Mouse (Mus musculus) hindbrain, embryonic 11.5 days (tissue): ENCODE measurements at regions not wholly inside any gene's neighbourhood (a gene's known extent, or its start where the extent isn't known, plus 50 kb on each side); places are given as distances from the start of the nearest gene placed in this dataset.

Source experiments
- ATAC-seq: fragments of 200-750 bp; cut with Nextera tagmentation; 2 replicates; pipeline ENCODE4 v1.8.0; 2017; ENCODE audit warnings: mild to moderate bottlenecking, moderate TSS enrichment, moderate library complexity; ENCODE audit not compliant: low FRiP score
- DNase-seq: peaks from one replicate; pipeline ENCODE4 v3.0.0-alpha.2; 2015; ENCODE audit warnings: low spot score
- H3K27ac ChIP-seq: fragments of 300-500 bp; sonication (generic); 2 replicates; pipeline ENCODE4 v1.5.1; 2014; ENCODE audit warnings: mild to moderate bottlenecking, low read depth, low read length
- H3K27me3 ChIP-seq: fragments of 300-500 bp; sonication (generic); 2 replicates; pipeline ENCODE4 v1.6.1; 2014; ENCODE audit warnings: mild to moderate bottlenecking, low read length, moderate library complexity, mixed read lengths; ENCODE audit not compliant: control insufficient read depth, insufficient read depth
- H3K36me3 ChIP-seq: fragments of 300-500 bp; sonication (generic); 2 replicates; pipeline ENCODE4 v1.6.1; 2014; ENCODE audit warnings: mild to moderate bottlenecking, low read length, moderate library complexity, mixed read lengths; ENCODE audit not compliant: control insufficient read depth, insufficient read depth
- H3K4me1 ChIP-seq: fragments of 300-500 bp; sonication (generic); replicated peaks from 2 replicates; pipeline ENCODE4 v1.6.1; 2014; ENCODE audit warnings: low read length, mixed read lengths; ENCODE audit not compliant: control insufficient read depth, insufficient read depth
- H3K4me2 ChIP-seq: fragments of 300-500 bp; sonication (generic); replicated peaks from 2 replicates; pipeline ENCODE4 v1.6.1; 2014; ENCODE audit warnings: mild to moderate bottlenecking, low read depth, low read length
- H3K4me3 ChIP-seq: fragments of 300-500 bp; sonication (generic); 2 replicates; pipeline ENCODE4 v1.5.1; 2014; ENCODE audit warnings: low read depth, low read length
- H3K9ac ChIP-seq: fragments of 300-500 bp; sonication (generic); 2 replicates; pipeline ENCODE4 v1.6.1; 2014; ENCODE audit warnings: low read depth, low read length
- H3K9me3 ChIP-seq: fragments of 300-500 bp; sonication (generic); 2 replicates; pipeline ENCODE4 v1.6.1; 2016; ENCODE audit warnings: low read length; ENCODE audit not compliant: control insufficient read depth
- WGBS: fragments of 180-500 bp; shearing (Covaris S2); extraction: QIAGEN DNeasy Blood & Tissue Kit; methylation state at CpG from one replicate; pipeline ENCODE4 v1.1.7; 2014; 5-methylcytosine and 5-hydroxymethylcytosine counted together

- no peak for ATAC-seq
Observed at GRCm38 (mm10) chr11:18102841-18103240, 149.2 kb upstream of the Etaa1 start.

GRCm38 (mm10) chr11:18075840-18076435 lies 122.3 kb upstream of the Etaa1 start:
- Histone ChIP-seq H3K9ac (no peak overlapping the region), H3K36me3 (no peaks in the 10 kb centered on the region), H3K4me1 (no peaks in the 10 kb centered on the region), H3K4me2 (no peak overlapping the region), H3K9me3 (no peaks in the 10 kb centered on the region), H3K27me3 (no peaks in the 10 kb centered on the region), H3K4me3 (no peak overlapping the region), H3K27ac (no peak overlapping the region)
- 60% methylated on average over 4 of the region's 4 CpGs for WGBS
- peak; percentile 51 for DNase-seq
- ATAC-seq = peak; percentile 95

More at GRCm38 (mm10) chr11:18102841-18103240, 149.2 kb upstream of the Etaa1 start:
- WGBS = 91% methylated on average over 3 of the region's 3 CpGs
- DNase-seq = no peak
- H3K4me3 ChIP-seq = no peak overlapping the region
- no peaks in the 10 kb centered on the region for H3K36me3 ChIP-seq
- no peak overlapping the region for H3K27ac ChIP-seq
- H3K4me1 ChIP-seq = no peaks in the 10 kb centered on the region
- no peaks in the 10 kb centered on the region for H3K9me3 ChIP-seq
- H3K9ac ChIP-seq = no peak overlapping the region
- no peaks in the 10 kb centered on the region for H3K27me3 ChIP-seq
- no peak overlapping the region for H3K4me2 ChIP-seq

DNA sequence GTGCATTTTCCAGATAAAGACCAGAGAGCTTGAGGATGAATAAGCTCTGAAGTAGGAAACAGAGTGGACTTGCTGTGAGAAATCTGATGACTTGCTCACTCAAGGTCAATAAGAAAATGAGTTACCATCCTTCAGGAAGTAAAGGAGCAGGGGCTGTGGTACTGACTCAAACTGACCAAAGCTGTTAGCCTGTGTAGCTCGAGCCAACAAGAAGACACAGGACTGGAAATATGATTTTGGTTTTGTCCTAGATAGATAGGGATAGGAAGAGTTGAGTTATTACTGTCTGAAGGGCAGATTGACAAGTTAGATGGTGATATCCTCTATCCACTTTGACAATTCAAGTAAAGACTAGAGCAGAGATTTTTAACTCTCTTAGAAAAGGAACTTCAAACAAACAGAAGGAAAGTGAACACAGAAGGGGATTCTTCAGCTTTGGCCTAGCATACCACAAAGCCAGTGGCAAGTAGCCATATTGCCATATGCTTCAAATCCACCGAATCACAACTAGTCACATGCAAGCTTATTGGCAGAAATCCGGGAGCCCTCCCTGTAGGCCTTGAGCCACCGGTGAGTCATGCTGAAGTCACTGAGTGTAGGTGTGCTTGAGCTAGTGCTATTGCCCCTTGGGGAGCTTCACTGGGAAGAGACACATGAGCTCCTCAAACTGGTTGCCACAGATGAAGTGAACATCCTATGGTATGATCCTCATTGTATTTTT lies 117.1 kb upstream of the Etaa1 start:
- Histone ChIP-seq H3K27me3 (no peaks in the 10 kb centered on the region), H3K9me3 (no peaks in the 10 kb centered on the region), H3K27ac (no peak overlapping the region), H3K36me3 (no peaks in the 10 kb centered on the region), H3K4me1 (no peaks in the 10 kb centered on the region), H3K4me2 (no peak overlapping the region), H3K9ac (no peak overlapping the region), H3K4me3 (no peak overlapping the region)
- DNase-seq = no peak
- WGBS = 95% methylated on average over 4 of the region's 4 CpGs
- ATAC-seq = no peak

GRCm38 (mm10) chr11:18070032-18070374 lies 116.3 kb upstream of the Etaa1 start:
- WGBS = 81% methylated on average over 8 of the region's 8 CpGs
- Histone ChIP-seq H3K4me1 (no peaks in the 10 kb centered on the region), H3K36me3 (no peaks in the 10 kb centered on the region), H3K27me3 (no peaks in the 10 kb centered on the region), H3K9me3 (no peaks in the 10 kb centered on the region), H3K4me2 (no peak overlapping the region), H3K27ac (no peak overlapping the region), H3K9ac (no peak overlapping the region), H3K4me3 (no peak overlapping the region)
- ATAC-seq (peak; percentile 35), DNase-seq (no peak)

DNA sequence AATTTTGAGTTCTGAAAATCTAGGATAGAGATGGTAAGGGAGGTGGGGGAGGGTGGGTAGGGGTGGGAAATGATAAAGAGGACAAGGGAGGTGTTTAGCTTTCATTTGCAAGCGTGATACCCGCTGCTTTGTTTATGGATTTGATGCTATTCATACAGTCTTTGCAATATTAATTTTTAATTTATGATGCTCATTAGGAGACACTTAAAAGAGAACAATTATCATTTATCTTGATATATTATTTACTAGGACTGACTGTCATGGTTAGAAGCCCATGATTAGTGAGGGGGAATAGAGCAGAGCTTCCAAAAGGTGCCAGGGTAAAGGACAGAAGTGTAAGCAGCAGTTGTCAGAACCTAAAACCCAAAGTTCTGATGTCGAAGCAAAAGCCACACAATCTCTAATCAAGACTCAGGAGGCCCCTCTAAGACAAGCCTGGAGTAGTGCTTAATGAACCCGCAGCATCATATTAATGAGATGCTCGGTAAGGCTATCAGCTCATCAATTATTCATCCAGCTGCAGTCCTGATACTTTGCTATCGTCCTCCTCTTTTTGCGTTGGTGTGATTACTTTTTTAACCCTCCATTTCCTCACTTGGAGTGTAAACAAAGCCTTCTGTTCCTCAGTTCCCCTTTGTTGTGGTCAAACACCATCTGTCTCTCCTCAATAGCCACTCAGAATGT lies 115.8 kb upstream of the Etaa1 start:
- Histone ChIP-seq H3K4me3 (no peak overlapping the region), H3K4me2 (no peak overlapping the region), H3K36me3 (no peaks in the 10 kb centered on the region), H3K9me3 (no peaks in the 10 kb centered on the region), H3K27me3 (no peaks in the 10 kb centered on the region), H3K4me1 (no peaks in the 10 kb centered on the region), H3K9ac (no peak overlapping the region), H3K27ac (no peak overlapping the region)
- 40% methylated on average over 7 of the region's 7 CpGs for WGBS
- peak; percentile 10 for DNase-seq
- peak; percentile 74 for ATAC-seq

DNA sequence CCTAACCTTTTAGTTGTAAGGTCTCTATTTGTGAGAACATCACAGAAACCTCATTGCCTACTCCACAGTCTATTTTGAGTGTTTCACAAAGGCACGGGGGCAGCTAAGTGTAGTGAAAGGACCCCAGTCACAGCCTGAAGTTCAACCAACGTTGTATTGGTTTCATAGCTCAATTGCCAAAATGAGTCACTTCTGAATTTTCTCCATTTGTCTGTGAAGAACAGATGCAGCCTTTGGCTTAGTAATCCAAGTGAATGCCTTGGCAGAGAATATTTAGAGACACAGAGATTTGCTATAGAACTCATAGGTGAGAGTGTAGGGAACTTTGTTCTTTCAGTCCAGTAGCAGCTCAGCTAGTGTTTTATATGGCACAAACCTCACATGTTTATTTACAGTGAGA lies 114.4 kb upstream of the Etaa1 start:
- ATAC-seq (no peak), DNase-seq (no peak)
- H3K4me1 ChIP-seq = no peaks in the 10 kb centered on the region
- H3K36me3 ChIP-seq = no peaks in the 10 kb centered on the region
- no peak overlapping the region for H3K27ac ChIP-seq
- no peaks in the 10 kb centered on the region for H3K27me3 ChIP-seq
- WGBS = 46% methylated on average over 2 of the region's 2 CpGs
- no peak overlapping the region for H3K4me2 ChIP-seq
- H3K9ac ChIP-seq = no peak overlapping the region
- H3K9me3 ChIP-seq = no peaks in the 10 kb centered on the region
- no peak overlapping the region for H3K4me3 ChIP-seq

DNA sequence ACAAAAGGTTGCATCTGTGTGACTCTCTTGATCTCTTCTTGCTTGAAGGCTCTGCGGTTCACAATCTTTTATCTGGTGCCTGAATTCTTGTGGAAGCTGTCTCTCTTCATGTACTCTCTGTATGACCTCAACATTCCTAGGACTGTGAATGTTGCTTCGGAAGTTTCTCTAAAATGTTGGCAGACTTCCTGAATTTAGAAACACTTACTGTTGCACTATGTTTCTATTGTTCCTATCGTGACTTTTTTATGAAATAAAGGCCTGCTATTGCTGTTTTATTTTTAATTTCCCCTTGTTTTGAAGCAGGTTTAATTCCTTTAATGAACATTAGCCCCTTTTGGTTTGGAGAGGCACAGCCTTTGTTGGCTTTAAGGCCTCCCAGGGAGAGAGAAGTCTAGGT lies 114.0 kb upstream of the Etaa1 start:
- H3K27ac ChIP-seq = no peak overlapping the region
- no peaks in the 10 kb centered on the region for H3K36me3 ChIP-seq
- no peaks in the 10 kb centered on the region for H3K27me3 ChIP-seq
- no peak for DNase-seq
- 69% methylated on average over 3 of the region's 3 CpGs for WGBS
- no peaks in the 10 kb centered on the region for H3K4me1 ChIP-seq
- ATAC-seq = no peak
- H3K4me3 ChIP-seq = no peak overlapping the region
- no peaks in the 10 kb centered on the region for H3K9me3 ChIP-seq
- H3K4me2 ChIP-seq = no peak overlapping the region
- no peak overlapping the region for H3K9ac ChIP-seq

- DNase-seq = no peak
- no peaks in the 10 kb centered on the region for H3K27me3 ChIP-seq
- no peaks in the 10 kb centered on the region for H3K4me1 ChIP-seq
- 97% methylated on average over 1 of the region's 1 CpGs for WGBS
- H3K9ac ChIP-seq = no peak overlapping the region
- no peak overlapping the region for H3K4me2 ChIP-seq
- no peak overlapping the region for H3K27ac ChIP-seq
- no peak for ATAC-seq
- no peaks in the 10 kb centered on the region for H3K36me3 ChIP-seq
- no peaks in the 10 kb centered on the region for H3K9me3 ChIP-seq
- H3K4me3 ChIP-seq = no peak overlapping the region
Observed at GRCm38 (mm10) chr11:18041589-18041988, 87.9 kb upstream of the Etaa1 start.

DNA sequence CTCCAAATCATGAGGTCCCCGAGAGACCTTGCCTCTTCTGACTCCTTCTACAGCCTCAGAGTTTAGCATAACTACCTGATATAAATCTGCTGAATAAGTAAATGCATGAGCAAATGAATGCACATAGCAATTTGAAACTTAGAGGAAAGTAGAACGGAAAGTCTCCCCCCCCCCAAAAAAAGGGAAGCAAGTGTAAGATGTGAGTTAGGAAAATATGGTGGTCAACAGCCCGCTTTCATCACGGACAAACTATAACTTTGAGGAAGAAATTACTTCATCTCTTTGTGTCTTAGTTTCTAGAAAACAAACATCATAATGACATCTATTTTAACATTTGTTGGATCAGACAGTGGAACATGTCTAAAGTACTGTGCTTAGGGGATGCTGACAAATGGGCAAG lies 77.4 kb upstream of the Etaa1 start:
- Histone ChIP-seq H3K9me3 (no peaks in the 10 kb centered on the region), H3K4me3 (no peak overlapping the region), H3K4me2 (no peak overlapping the region), H3K4me1 (no peaks in the 10 kb centered on the region), H3K27me3 (no peaks in the 10 kb centered on the region), H3K27ac (no peak overlapping the region), H3K36me3 (no peaks in the 10 kb centered on the region), H3K9ac (no peak overlapping the region)
- no peak for DNase-seq
- ATAC-seq = no peak
- WGBS = 93% methylated on average over 4 of the region's 4 CpGs
